Mouse (Mus musculus): ENCODE measurements around the gene Hist1h3e. TPM values are rescaled to one million over a fixed set of nuclear protein-coding genes. Genes with fewer than 3 reads are reported as not detected.
"Not testable (repeated sequence)": the region's sequence is repeated elsewhere in the genome, so short reads cannot be mapped to it uniquely, and the experiment has no call there.

The Hist1h3e gene
- polyA plus RNA-seq, 1 experiment, result 16.6 TPM

DNA sequence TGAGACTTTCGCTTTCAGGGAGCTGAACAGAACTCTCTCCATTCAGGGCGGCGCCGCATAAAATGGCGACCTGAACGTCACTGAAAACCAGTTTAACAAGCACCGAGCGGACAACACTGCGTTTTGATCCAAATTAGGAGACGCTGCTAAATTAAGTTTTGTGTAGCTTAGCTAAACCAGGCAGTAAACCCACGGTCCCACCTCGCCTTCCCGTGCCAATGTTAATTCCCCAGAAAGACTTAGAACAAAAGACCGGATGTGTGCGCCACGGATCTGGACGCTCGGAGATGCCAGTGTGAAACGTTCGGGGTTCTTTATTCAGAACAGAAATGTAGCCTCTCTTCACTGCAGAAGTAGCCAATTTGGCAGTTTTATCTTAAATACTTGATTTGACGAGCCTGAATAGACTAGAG lies 22.9 kb upstream of the Hist1h3e start:
- Histone ChIP-seq H3K4me1 (ENCODE audit: control insufficient read depth) (peaks cover 71% of the 10 kb centered on the region), H3K36me3 (ENCODE audit: control insufficient read depth) (peaks cover 4% of the 10 kb centered on the region; the same call in 1 of the 2 replicates), H3K9me3 (ENCODE audit: control insufficient read depth, low read length) (no peaks in the 10 kb centered on the region), H3K27me3 (ENCODE audit: control insufficient read depth) (no peaks in the 10 kb centered on the region), H3K4me3 (replicated peaks) (peak overlapping the region; percentile 67)
- TF ChIP-seq GATA1 (IDR thresholded peaks at IDR 0.05; ENCODE audit: low read length), result no peak
- TF ChIP-seq TAL1 (IDR thresholded peaks at IDR 0.05; ENCODE audit: low read length), result no peak

DNA sequence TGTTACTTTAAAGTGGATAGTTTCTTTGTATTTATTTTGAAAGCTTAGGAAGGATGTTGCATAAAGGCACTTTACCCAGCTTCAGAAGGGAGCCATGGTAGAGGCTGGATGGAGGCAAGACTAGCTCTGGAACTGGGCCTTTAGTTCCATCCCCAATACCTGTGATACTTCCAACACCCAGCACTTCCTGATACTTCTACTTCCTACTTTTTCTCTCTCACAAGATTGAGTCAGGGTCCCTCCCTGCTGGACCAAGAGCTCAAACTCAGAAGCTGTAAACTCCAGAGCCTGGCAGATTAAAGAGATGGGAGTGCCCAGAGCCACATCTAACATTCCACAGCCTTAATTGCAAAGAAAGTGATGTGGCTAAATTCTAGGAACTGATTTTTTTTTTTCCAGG lies 22.2 kb upstream of the Hist1h3e start:
- H3K4me1 ChIP-seq (ENCODE audit: control insufficient read depth), result peaks cover 74% of the 10 kb centered on the region

DNA sequence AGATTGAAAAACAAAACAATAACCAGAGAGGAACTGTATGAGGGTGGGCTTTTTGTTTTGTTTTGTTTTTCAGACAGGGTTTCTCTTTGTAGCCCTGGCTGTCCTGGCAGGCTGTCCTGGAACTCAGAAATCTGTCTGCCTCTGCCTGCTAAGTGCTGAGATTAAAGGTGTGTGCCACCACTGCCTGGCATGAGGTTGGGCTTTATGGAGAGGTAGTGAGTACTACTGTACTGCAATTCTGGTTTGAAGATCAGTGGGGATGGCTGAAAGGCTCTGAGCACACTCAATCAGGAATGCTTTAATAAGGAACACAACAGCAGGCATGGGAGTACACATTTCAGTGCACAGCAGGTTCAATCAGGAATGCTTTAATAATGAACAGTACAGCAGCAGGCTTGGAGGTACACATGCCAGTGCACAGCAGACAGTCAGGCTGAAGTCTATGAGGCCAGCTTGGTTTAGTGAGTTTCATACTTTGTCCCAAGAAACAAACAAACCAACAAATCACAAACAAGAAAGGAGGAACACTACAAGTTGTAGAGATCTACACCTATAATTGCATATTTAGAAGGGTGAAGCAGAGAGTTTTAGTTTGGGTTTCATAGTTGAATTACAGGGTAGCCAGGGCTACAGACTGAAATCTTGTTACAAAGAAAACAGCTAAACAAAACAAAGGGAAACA lies 21.4 kb upstream of the Hist1h3e start:
- Histone ChIP-seq H3K4me3 (replicated peaks) (peak overlapping the region; percentile 67), H3K9me3 (ENCODE audit: control insufficient read depth, low read length) (no peaks in the 10 kb centered on the region), H3K36me3 (ENCODE audit: control insufficient read depth) (peaks cover 10% of the 10 kb centered on the region), H3K4me1 (ENCODE audit: control insufficient read depth) (peaks cover 73% of the 10 kb centered on the region), H3K27me3 (ENCODE audit: control insufficient read depth) (no peaks in the 10 kb centered on the region)
- TF ChIP-seq GATA1 (IDR thresholded peaks at IDR 0.05; ENCODE audit: low read length), result no peak

More for the DNA sequence above, 22.2 kb upstream of the Hist1h3e start:
- no peak for TF ChIP-seq GATA1 (IDR thresholded peaks at IDR 0.05; ENCODE audit: low read length)
- H3K9me3 ChIP-seq (ENCODE audit: control insufficient read depth, low read length), result no peaks in the 10 kb centered on the region
- H3K36me3 ChIP-seq (ENCODE audit: control insufficient read depth), result peaks cover 7% of the 10 kb centered on the region
- H3K4me3 ChIP-seq (replicated peaks), result peak overlapping the region; percentile 67
- no peaks in the 10 kb centered on the region for H3K27me3 ChIP-seq (ENCODE audit: control insufficient read depth)

DNA sequence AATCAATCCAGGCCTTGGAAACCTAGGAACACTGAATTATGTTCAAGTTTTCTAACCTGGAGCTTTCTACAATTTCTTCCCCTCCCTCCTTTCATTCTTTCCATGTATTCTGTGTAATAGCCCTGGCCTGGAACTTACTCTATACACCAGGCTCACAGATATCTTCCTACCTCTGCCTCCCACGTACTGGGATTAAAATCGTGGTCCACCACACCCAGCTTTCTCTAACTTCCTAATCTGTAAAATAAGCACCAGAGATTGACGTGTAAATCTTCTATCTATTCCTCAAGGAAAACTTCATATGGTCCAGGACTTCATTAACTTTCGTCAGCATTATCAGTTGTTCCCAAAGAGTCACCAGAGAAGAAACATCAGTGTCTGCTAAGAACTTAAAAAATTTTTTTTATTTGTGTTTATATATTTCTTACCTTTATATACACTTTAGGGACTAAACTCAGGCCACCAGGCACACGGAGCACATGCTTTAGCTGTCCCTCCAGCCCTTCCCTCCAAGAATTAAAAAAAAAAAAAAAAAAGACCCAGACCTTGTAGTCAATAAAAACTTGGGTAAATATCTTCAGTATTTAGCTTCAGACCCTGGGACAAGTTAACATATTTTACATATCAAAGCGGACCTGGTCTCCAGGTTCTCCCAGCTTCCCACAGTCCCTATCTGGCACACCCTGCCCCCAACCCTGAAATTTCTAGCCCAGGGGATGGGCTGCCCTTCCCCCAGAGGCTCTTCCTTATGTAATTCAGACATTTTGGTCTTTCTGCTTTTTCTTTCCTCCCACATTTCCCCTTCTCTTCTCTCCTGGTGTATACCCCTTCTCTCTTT lies 20.3 kb upstream of the Hist1h3e start:
- 0 out of 2 replicates have a peak, but pooled peaks have one; percentile 1 for TF ChIP-seq GATA1 (IDR thresholded peaks at IDR 0.05; ENCODE audit: low read length)
- TF ChIP-seq TAL1 (IDR thresholded peaks at IDR 0.05; ENCODE audit: low read length), result no peak
- Histone ChIP-seq H3K9me3 (ENCODE audit: control insufficient read depth, low read length) (no peaks in the 10 kb centered on the region), H3K36me3 (ENCODE audit: control insufficient read depth) (peaks cover 10% of the 10 kb centered on the region), H3K4me1 (ENCODE audit: control insufficient read depth) (peaks cover 70% of the 10 kb centered on the region), H3K4me3 (replicated peaks) (peak overlapping the region; percentile 67), H3K27me3 (ENCODE audit: control insufficient read depth) (no peaks in the 10 kb centered on the region)

DNA sequence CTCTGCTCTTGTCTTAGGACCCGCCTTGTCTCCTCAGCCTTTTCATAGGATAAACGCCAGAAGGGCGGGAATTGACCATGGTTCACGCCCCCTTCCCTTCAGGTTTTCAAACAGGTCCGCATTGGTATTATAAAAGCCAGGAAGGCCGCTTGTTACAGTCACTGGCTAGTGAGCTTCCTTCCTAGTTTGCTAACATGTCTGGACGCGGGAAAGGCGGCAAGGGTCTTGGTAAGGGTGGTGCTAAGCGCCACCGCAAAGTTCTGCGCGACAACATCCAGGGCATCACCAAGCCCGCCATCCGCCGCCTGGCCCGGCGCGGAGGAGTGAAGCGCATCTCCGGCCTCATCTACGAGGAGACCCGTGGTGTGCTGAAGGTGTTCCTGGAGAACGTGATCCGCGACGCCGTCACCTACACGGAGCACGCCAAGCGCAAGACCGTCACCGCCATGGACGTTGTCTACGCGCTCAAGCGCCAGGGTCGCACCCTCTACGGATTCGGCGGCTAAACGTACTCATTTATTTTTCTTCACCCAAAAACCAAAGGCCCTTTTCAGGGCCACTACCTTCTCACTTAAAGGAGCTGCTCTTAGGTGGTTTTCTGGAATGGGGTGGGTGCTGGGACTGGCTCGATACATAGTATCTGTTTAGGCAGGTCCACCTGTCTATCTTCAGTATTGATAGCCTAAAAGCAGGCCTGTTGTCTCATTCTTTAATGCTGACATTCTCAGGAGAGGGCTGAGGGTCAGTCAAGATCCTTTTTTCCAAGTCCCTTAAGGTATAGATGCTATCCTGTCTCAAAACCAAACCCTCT lies 19.4 kb upstream of the Hist1h3e start, which contains the start of gene Hist1h4d:
Gene Hist1h4d (plus strand): TSS at position 191 of the 811 bp plus-strand sequence.
- Histone ChIP-seq H3K27me3 (ENCODE audit: control insufficient read depth) (no peaks in the 10 kb centered on the region), H3K9me3 (ENCODE audit: control insufficient read depth, low read length) (no peaks in the 10 kb centered on the region), H3K4me3 (replicated peaks) (peak within 1 kb of the TSS; percentile 67), H3K4me1 (ENCODE audit: control insufficient read depth) (peaks cover 71% of the 10 kb centered on the region), H3K36me3 (ENCODE audit: control insufficient read depth) (peaks cover 11% of the 10 kb centered on the region)
- no peak for TF ChIP-seq GATA1 (IDR thresholded peaks at IDR 0.05; ENCODE audit: low read length)
- no peak; the same call in 2 of the 3 replicates for TF ChIP-seq TAL1 (IDR thresholded peaks at IDR 0.05; ENCODE audit: low read length)

DNA sequence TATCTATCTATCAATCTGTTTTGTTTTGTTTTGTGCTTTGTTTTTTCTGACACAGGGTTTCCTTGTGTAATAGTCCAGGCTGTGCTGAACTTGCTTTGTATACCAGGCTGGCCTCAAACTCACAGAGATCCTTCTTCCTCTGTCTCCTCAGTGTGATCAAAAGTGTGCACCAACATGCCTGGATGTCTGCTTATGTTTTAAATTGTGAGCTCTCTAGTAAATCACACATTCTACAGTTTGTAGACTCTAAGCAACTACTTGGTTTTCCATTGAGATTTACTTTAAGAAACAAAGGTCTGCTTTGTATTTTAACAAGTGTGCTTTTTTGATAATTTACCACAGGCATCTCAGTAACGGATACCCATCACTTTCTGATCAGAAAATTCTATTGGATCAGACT lies 15.7 kb upstream of the Hist1h3e start:
- Histone ChIP-seq H3K9me3 (ENCODE audit: control insufficient read depth, low read length) (no peaks in the 10 kb centered on the region), H3K27me3 (ENCODE audit: control insufficient read depth) (no peaks in the 10 kb centered on the region), H3K4me3 (replicated peaks) (peak overlapping the region; percentile 76), H3K36me3 (ENCODE audit: control insufficient read depth) (peaks cover 11% of the 10 kb centered on the region), H3K4me1 (ENCODE audit: control insufficient read depth) (peaks cover 56% of the 10 kb centered on the region)
- TF ChIP-seq GATA1 (IDR thresholded peaks at IDR 0.05; ENCODE audit: low read length), result no peak

DNA sequence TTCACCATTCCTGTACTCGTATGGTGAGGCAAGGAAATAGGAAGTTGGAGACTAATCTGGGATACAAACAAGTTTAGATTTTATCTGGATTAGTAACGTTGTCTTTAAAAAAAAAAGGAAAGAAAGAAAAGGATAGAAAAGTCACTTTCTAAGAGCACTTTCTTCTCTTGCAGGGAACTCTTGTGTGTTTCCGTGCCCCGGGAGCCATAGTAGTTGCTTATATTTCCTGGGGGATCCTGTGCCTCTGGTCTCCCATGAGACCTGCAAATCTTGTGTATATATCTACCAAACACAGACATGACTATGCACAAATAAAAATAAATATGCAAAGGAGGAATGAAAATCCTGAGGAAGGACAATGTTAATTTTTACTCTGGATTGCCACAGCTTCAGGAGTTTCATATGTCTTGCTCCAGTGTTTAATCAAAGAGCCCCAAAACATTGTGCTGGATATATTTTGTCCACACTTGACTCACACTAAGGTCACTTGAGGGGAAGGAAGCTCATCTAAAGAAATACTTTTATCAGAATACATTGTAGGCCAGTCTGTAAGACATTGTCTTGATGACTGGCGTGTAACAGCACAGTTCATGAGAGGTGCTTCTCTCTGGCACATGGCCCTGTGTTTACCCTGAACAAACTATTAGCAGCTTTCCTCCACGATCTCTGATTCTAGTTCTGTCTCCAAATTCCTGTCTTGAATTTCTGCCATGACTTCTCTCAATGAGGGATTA lies 14.9 kb upstream of the Hist1h3e start:
- peak overlapping the region; percentile 76 for H3K4me3 ChIP-seq (replicated peaks)
- H3K27me3 ChIP-seq (ENCODE audit: control insufficient read depth), result no peaks in the 10 kb centered on the region
- peaks cover 53% of the 10 kb centered on the region for H3K4me1 ChIP-seq (ENCODE audit: control insufficient read depth)
- no peaks in the 10 kb centered on the region for H3K9me3 ChIP-seq (ENCODE audit: control insufficient read depth, low read length)
- TF ChIP-seq TAL1 (IDR thresholded peaks at IDR 0.05; ENCODE audit: low read length) (no peak), GATA1 (IDR thresholded peaks at IDR 0.05; ENCODE audit: low read length) (no peak)
- H3K36me3 ChIP-seq (ENCODE audit: control insufficient read depth), result peaks cover 11% of the 10 kb centered on the region

DNA sequence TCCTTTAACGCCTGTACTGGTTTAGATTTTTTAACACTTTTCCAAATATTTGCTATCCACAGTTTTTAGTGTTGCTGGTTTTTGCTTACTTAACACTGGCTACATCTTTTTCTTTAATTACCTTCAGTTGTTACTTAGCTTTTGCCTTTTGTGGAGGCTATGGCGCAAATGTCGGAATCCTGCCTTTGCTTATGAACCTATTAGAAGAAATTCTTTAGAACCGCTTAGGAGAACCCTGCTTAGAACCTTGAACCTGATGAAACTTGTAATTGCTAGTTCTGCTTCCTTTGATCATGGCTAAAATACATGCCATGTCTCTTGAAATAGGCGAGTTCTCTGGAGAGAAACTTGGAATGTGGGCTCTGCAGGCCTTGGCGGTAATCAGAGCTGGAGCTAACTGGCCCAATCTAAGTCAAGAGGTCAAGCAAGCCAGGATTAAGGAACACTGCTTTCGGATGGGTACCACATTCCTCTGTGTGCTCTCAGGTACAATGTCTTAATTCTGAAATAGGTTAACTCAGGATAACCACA lies 14.2 kb upstream of the Hist1h3e start:
- no peaks in the 10 kb centered on the region for H3K9me3 ChIP-seq (ENCODE audit: control insufficient read depth, low read length)
- no peaks in the 10 kb centered on the region for H3K27me3 ChIP-seq (ENCODE audit: control insufficient read depth)
- H3K4me1 ChIP-seq (ENCODE audit: control insufficient read depth), result peaks cover 49% of the 10 kb centered on the region
- peaks cover 11% of the 10 kb centered on the region for H3K36me3 ChIP-seq (ENCODE audit: control insufficient read depth)
- peak overlapping the region; percentile 76 for H3K4me3 ChIP-seq (replicated peaks)
- no peak for TF ChIP-seq GATA1 (IDR thresholded peaks at IDR 0.05; ENCODE audit: low read length)
- TF ChIP-seq TAL1 (IDR thresholded peaks at IDR 0.05; ENCODE audit: low read length), result no peak

DNA sequence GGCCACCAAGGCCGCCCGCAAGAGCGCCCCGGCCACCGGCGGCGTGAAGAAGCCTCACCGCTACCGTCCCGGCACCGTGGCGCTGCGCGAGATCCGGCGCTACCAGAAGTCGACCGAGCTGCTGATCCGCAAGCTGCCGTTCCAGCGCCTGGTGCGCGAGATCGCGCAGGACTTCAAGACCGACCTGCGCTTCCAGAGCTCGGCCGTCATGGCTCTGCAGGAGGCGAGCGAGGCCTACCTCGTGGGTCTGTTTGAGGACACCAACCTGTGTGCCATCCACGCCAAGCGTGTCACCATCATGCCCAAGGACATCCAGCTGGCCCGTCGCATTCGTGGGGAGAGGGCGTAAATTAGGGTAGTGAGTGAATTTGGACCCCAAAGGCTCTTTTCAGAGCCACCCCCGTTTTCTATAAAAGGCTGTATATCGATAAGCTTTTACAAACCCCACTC lies 13.7 kb upstream of the Hist1h3e start:
- not testable (repeated sequence) for H3K9me3 ChIP-seq (ENCODE audit: control insufficient read depth, low read length)

More for the DNA sequence above, 13.7 kb upstream of the Hist1h3e start:
- H3K27me3 ChIP-seq (ENCODE audit: control insufficient read depth), result not testable (repeated sequence)
- Histone ChIP-seq H3K4me3 (replicated peaks) (peak overlapping the region; percentile 76), H3K36me3 (ENCODE audit: control insufficient read depth) (peaks cover 11% of the 10 kb centered on the region), H3K4me1 (ENCODE audit: control insufficient read depth) (peaks cover 44% of the 10 kb centered on the region)
